Mouse (Mus musculus): ENCODE results near the gene Gm20737. TPM values are rescaled to one million over a fixed set of nuclear protein-coding genes. Genes with fewer than 3 reads are reported as not detected.
"Not testable (repeated sequence)": the region's sequence is repeated elsewhere in the genome, so short reads cannot be mapped to it uniquely, and the experiment has no call there.

Gm20737 gene
- 1.6 and 2.1 TPM in 2 replicates for polyA plus RNA-seq (2012; rRNA removed)

DNA sequence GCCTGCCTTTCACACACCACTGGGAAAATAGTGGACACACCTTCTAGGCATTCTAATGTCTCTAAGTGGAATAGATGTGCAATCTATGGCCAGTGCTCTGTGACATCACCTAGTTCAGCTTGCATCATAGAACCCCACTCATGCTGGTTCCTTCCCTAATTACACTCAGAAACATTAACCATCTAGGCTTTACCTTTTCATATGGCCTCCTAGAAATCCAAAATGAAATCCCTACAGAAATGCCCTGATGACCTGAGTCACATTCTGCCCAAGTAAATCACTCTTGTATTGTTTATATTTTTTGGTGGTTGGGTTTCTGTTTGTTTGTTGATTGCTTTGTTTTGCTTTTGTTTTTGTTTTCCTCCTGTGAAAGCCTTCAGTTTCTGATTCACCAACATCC lies at the start of gene Gm20737:
Gm20737 (minus strand) TSS at position 101 of the 400 bp plus-strand sequence.
- not testable (repeated sequence) for H3K4me1 ChIP-seq (ENCODE audit: control insufficient read depth, insufficient read depth, low read length); H3K27me3 ChIP-seq (ENCODE audit: control insufficient read depth, insufficient read depth, low read length); H3K27ac ChIP-seq (ENCODE audit: control insufficient read depth, insufficient read depth, low read depth, low read length); H3K36me3 ChIP-seq (ENCODE audit: control insufficient read depth, insufficient read depth, low read length); H3K4me3 ChIP-seq (ENCODE audit: control insufficient read depth, low read depth, low read length)

DNA sequence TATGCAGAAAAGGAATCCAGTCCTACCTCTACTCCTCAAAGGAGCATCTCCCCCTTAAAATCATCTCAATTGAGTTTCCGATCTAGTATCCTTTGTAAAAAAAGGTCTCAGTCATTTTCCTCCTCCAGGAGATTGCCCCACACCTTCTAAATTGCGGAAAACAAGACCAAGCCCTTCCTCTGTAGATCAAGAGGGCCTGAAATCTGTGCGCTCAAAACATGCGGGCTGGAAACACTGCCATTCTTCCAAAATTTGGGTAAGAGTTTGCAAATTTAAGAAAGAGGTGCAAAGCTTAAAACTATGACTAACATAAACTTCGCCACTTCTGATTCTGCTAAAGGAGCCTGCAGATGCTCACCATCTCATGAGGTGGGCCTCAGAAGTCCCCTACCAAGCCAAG lies 17.3 kb upstream of the Gm20737 start, which contains the start of gene Gm21775:
Gm21775 (plus strand) TSS at position 301 of the 400 bp plus-strand sequence.
- not testable (repeated sequence) for H3K27ac ChIP-seq (ENCODE audit: control insufficient read depth, insufficient read depth, low read depth, low read length); H3K36me3 ChIP-seq (ENCODE audit: control insufficient read depth, insufficient read depth, low read length); H3K4me1 ChIP-seq (ENCODE audit: control insufficient read depth, insufficient read depth, low read length); H3K4me3 ChIP-seq (ENCODE audit: control insufficient read depth, low read depth, low read length); H3K27me3 ChIP-seq (ENCODE audit: control insufficient read depth, insufficient read depth, low read length)

Other genes with a start within 250 kb of the Gm20737 start
- not detected in 2 replicates for gene Gm20834, start 211.5 kb downstream of the Gm20737 start, polyA plus RNA-seq (2012; rRNA removed)
- gene Gm28510, start 123.3 kb downstream of the Gm20737 start, polyA plus RNA-seq (2012; rRNA removed) = 0.16 and 0.30 TPM in 2 replicates
- gene Gm21775, start 17.4 kb upstream of the Gm20737 start, polyA plus RNA-seq (2012; rRNA removed) = not detected in 2 replicates
- not detected in 2 replicates for gene Gm21900, start 80.3 kb upstream of the Gm20737 start, polyA plus RNA-seq (2012; rRNA removed)
- gene Gm20777, start 216.4 kb upstream of the Gm20737 start, polyA plus RNA-seq (2012; rRNA removed) = 2.2 and 2.4 TPM in 2 replicates

All from testis, adult 2 months (tissue).